Mouse (Mus musculus) monocyte, adult 5-6 weeks (primary cell): ENCODE measurements around the gene Gm1123. TPM values are rescaled to one million over a fixed set of nuclear protein-coding genes. Genes with fewer than 3 reads are reported as not detected.
A peak's percentile ranks its signal among the peaks of the same experiment; 100 is the strongest.

Experiments
- ATAC-seq: fragments of 153-309, 156-312 bp; replicated peaks from 2 replicates; pipeline ENCODE4 v1.8.0; 2017; ENCODE audit warnings: mild to moderate bottlenecking; ENCODE audit not compliant: low TSS enrichment, insufficient number of reproducible peaks, severe bottlenecking, poor library complexity, low FRiP score
- total RNA-seq: library from RNA; stranded (forward); fragments of 200-1000, 200-491, 200-594 nt; gene quantifications from 3 replicates; pipeline ENCODE4 v1.2.3, GENCODE M21; 2017

Gene Gm1123
- total RNA-seq, 1 experiment from 2014 or later: not detected

DNA sequence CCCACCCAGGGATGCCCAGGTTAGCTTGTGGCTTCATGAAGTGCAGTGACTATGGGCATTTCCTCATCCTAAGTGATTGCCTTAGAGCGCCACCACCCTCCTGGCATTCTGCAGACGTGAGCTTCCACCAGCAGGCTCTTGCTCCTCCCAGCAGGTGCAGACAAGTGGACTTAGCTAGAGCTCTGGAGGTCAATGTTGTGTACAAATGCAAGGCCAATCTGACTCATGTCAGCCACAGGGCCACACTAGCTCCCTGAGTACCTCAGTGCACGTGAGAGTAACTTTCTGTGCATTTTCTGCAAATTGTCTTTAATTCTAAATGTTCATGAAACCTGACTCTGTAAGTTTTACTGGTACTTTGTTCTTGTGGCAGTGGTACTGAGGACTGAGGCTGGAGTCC, 19.2 kb downstream of the Gm1123 start:
- ATAC-seq: no peak

DNA sequence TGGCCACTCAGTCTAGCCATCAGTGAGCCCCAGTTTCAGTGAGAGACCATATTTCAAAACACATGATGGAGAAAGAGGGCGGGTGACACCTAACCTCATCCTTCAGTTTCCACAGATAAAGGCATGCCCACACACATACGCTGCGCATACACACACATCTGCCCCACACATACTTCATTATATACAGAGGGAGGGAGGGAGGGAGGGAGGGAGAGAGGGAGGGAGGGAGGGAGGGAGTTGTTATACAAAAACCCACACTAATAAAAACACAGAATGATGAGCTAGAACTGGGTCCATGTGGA, 25.7 kb downstream of the Gm1123 start:
- no peak for ATAC-seq

DNA sequence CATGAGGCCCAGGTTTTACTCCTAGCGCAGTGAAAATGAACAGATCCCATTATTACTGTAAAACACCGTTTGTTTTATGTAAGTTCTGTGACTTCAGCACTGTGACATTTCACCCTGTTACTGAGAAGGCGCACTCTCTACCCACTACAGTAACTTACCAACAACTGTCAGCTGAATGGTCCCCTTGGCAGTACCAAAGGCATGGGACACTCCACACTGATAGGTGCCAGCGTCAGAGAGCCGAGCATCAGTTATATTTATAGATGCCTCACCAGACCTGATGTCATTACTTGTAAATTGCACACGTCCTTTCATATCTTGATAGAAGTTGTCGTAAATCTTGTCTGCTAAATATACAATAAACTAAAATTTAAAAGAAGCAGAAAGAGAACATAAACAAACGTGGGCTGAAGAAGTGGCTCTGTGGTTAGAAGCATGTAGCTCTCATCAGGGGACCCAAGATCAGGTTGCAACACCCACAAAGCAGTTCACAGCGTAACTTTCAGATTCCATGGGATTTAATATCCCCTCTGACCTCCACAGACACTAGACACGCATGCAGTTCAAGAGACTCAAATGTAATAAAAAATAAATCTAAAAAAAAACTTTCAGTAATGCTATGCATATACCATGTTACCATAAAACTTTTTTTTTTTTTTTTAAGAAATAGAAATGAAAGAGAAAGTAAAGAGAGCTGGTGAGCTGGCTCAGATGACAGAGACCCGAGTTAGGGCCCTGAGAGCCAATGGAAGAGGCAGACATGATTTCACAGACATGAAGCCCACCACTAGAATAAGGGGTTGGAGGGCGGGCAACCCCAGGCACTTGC, 26.2 kb downstream of the Gm1123 start:
- ATAC-seq: no peak

DNA sequence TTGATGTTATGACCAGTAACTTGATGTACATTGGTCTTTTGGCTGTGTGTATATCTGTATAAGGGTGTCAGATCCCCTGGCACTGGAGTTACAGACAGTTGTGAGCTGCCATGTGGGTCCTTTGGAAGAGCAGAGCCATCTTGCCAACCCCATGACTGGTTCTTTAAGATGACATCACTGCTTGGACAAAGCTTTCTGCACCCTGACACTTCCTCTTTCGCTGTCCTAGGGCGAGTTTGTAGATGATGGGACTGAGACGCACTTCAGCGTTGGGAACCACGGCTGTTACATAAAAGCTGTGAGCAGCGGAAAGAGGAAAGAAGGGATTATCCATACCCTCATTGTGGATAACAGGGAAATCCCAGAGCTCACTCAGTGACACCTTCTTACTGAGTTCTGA, 34.2 kb downstream of the Gm1123 start:
- ATAC-seq: no peak

DNA sequence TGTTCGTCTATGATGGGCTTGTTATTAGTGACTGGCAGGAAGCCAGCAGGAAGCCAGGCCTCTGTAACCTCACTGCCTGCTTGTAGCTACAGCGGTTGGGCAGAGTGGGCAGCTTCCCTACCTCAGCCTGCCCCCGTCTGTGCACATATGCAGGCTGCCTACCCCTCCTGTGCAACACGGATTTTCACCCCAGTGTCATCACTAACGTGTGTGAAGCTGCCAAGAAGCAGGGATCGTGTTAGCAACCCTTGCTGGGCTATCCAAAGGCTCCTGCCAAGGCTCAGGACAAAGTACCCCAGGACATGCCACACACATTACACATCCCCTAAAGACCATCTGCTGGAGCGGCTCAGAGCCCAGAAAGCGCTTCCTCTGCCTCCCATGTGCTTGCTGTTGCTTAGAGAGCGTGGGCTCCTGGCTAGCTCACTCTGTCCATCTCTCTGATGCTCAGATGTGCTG, 35.6 kb downstream of the Gm1123 start:
- ATAC-seq: no peak

DNA sequence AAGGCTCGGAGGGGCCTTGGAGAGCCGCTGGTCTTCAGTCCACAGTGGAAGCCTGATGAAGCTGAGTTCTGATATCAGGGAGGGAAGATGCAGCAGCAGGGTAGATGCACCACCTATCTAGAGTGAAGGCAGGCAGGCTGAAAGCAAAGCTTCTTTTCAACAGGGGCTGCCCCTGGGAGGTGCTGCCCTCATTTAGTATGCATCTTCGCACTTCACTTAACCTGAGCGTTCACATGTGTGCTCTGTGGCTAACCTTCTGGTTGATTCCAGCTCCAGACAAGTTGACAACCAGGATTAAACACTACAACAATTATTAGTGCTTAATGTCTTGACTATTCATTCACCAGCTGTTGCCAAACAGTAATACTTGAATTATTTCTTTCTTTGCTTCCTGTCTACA, 41.4 kb downstream of the Gm1123 start:
- no peak for ATAC-seq

DNA sequence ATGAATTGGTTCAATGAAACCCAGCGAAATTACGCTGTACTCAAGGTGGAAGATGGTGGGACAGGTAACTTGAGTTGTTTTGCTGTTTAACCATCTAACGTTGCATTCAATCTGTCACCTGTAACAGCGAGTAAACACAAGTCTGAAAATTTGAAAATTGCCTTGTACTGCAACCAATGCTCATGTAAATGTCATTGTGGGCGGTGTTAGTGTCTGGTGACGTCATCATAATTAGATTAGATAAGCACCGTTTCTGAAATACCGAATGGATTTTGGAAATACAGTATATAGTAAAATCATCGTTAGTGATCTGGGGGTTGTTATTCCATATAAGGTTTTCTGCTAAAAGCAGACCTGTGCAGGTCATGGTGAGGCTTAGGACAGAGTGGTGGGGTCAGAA, 48.4 kb downstream of the Gm1123 start:
- no peak for ATAC-seq

DNA sequence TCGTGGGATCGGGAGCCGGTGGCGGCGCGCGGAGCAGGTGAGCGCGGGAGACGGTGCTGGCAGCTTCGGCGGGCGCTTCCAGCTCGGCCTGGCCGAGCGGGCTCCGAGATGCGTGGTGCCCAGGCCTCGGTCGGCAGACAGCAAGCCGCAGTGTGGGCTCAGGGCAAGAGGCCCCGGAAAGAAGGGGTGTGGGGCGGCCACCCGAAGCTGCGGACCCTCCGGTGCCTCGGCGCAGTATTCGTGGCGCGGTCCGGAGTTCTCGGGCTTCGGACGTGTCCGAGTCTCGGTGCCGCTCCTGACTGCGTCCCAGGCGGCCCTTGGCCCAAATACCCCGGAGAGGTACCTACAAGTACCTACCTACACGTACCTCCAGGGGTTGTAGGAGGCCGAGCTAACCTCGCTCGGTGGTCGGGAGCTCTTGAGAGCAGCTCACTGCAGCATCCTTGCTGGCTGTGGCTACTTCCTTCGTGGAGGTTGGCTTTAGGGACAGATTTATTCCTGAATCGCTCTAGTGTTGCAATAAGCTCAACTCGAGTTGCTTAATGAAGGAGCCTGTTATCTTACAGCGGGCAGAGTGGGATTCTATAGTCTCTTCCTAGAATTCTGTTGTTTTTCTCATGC, 48.9 kb downstream of the Gm1123 start:
- ATAC-seq: peak; percentile 12; the same call in 1 of the 2 replicates

DNA sequence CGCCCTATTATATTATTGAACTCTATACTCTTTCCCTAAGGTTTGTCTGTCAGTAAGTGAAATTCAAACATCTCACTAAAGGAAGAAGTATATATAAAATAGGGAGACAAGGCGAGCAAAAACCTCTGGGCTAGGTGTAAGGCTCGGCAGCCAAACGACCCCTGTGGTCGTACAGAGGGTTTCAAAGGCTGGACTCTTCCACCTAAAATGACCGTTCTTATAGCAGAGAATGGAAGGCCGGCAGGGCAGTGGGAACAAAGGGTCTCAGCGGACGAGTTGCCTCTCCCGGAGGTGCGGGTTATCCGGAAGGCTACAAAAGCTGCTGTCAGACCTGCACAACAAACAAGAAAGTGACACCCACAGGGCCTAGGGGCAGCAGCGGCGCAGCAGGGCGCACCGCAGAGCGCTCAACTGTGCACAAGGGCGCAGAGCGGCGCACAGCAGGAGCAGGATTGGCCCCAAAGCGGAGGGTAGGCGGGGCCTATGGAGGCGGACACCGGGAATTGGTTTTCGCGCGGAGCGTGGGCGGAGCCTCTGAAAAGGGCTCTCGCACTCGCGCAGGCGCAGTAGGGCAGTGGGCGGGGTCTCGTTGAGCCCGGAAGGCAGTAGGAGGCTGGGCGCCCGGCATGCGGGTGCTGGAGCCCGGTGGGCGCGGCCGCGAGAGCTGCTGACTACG, 49.6 kb downstream of the Gm1123 start, which contains the start of gene Faim:
TSS of gene Faim (plus strand) at position 574 of the 676 bp plus-strand sequence.
- peak; percentile 97 for ATAC-seq

DNA sequence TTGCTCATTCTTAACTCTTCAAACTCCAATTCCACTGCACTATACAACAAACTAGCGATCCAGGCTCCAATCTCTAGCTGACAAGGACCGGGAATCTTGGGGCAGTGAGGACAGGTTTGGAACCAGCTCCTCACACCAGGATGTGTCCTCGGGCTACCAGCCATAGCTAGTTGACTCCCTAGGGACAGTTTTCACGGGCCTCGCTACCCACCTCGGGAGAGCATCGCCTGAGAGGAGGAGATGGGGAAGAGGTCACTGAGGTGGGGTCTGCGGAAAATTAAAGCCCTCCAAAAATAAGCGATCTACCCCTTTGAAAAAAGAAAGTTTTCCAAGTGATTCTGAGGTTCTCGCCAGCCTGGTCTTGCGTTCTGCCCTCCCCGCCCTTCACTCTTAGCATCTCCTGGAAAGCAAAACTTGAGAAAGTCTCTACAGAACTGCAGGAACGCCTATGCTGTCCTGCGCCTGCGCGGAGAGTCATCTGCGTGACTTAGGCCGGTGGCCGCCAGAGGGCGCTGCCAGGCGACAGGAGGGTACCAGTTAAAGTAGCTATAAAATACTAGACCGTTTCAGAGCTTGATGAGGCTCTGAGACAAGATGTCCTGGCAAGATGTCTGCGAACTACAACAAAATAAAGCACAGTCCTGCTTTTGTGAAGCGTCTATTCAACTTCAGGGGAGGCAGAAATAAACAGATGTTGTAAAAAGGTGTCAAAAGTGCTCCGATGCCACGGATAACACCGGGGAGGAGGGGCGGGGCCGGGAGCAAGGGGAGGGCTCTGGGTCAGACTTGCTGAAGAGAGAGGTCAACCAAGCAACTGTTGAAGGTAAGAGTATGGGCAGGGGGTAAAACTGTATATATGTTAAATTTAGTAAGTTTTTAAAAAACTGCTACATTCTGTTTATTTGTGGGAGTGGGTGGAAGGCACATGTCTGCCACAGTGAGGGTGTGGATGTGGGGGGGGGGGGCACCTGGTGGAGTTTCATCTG, 55.8 kb downstream of the Gm1123 start:
- peak; percentile 88 for ATAC-seq

DNA sequence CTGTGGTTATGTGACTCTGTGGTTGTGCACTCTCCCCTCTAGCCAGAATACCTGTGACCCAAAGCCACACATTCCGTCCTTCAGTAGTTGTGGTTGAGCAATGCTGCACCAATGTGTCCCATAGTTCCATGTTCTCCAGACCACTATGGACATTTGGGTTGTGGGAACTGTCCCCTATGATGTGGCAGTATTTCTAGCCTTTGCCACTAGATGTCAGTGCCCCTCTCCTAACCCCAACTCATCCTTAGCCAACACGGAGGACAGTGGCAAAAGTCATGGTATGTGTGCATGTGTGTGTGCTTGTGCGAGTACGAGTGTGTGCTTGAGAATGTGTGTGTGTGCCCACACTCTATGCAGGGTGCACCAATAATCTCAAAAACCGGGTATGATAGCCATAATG, 59.0 kb downstream of the Gm1123 start:
- ATAC-seq: 0 out of 2 replicates have a peak, but pooled peaks have one; percentile 30

DNA sequence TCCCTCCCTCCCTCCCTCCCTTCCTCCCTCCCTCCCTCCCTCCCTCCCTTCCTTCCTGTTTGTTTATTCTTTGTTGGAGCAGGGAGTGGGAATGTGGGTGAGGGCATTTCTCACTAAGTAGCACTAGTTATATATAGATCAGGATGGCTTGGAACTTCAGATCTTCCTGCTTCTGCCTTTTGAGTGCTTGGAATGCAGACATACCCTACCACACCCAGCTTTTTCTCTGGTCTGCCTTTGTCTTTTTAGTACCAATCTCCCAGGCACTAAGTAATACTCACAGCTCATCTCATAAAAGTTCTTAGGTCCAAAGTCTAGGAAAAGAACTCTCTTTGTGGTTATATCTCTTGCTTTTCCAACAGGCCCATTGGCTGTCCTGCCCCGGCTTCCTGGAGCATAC, 59.4 kb downstream of the Gm1123 start:
- no peak for ATAC-seq

DNA sequence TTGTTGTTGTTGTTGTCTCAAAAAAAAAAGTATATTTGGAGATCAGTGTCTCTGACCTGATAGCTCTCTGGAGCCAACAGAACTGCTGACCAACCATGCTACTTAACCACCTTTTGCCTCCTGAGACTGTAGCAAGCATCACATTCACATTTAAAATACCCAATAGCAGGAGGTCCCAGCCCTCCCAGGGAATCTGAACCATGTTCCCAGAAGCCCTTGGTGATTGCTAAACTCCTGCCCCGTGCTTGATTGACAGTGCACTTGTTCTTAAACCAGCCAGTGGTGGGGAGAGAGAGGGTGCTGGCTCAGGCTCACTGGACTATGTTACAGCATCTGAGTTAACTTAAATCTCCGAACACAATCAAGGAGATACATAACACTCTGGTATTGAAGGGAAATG, 60.6 kb downstream of the Gm1123 start:
- no peak for ATAC-seq

DNA sequence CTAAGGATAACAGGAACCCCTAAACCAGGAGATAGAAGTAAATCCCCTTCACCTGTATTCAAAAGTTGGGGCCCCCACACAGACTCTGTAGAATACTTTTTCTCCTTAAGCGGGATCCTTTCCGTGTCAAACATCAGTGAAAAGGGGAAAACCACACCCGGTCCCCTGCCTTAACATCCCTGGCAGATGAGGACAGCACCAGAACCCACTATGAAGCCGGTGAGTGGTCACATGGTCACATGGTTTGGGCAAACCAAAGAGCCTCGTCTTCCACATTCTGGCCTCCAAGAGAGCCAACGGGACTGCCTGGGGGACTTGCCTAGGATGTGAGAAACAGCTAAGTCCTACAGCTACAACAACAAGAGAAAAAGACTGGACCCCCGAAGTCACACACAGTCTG, 62.0 kb downstream of the Gm1123 start:
- no peak for ATAC-seq

DNA sequence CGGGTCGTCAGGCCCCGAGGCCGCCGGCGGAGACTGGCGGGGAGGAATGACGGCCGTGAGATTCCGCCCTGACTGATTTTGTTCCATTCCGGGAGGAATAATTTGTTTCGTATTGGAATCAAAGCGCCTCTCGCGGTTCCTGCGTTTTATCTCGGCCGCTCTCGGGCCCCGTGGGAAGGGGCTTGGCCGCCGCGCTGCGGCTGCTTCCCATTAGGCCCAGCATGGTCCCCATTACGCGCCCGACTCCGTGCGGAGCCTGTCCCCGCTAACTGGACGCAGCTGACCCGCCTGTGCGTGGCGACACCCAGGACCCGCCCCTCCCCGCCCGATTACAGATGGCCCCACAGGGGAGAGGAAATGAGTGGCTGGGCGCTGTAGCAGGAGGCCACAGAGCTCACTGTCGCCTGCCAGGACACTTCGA, 62.4 kb downstream of the Gm1123 start:
- ATAC-seq: no peak

DNA sequence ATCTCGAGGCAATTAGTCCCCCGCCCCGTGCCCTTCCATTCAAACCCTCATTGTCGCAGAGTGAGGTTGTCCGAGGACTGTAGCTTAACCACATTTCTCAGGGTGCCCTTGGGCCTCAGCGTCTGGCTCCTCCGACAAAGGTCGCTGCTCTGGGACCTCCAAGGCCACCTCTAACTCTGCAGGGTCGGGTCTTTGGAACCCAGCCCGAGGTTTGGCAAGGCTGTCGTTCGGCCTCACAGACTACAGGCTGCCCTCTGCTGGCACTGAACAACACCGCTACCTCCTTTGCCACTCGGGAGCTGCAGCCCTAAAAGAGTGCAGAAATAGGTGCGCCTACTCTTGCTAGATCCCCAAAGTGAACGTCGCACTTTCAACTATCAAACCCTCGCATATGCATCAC, 70.4 kb downstream of the Gm1123 start:
- no peak for ATAC-seq

DNA sequence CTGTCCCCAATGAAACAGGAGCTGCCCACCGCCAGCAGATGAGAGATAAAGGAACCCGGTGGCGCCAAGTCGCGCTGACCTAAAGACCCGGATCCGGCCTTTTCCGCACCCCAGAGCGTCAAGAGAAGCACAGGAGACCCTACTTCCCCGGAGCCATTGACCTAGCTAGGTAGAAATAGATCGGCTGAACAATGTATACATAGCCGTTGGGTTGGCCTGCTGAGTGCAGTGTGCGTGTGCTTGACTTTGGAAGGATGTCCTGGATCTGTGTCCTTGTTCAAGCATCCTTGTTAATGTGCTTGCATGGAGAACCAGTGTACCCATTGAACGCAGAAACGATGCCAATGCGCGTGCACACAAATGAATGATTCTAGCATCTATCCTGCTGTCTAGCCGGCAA, 71.9 kb downstream of the Gm1123 start:
- no peak for ATAC-seq

DNA sequence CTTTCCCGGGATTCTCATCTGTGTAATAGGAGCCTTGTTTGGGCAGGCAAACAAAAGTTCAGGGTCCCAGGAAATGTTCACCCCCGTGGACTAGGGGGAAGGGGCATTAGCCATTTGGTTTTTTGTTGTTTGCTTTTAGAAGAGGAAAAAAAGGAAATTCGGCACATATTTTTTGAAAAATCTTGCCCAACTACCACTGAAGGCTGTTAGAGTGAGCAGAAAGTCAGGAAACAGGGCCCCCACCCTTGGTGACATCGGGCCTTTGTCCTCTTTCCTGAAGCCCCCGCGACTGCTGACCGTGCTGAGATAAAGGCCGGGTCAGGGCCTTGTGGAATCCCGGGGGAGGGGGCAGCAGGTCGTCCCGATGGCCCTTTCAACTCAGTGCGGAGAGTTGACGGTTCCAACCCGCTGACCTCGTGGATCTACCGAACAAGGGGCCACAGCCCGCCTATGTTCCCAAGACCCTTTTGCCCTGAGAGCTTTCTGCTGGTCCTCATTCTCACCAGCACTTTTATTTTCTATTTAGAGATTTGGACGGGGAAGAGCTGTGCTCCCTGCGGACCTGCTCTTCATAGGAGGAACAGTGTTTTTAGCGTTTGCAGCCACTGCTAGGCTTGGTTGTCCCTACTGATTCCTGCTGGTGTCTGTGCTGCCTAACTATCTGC, 72.9 kb downstream of the Gm1123 start:
- ATAC-seq: no peak
